Mouse (Mus musculus) left cerebral cortex, adult 9 months (tissue): ENCODE measurements around the gene Ubn2.
"Not testable (repeated sequence)": the region's sequence is repeated elsewhere in the genome, so short reads cannot be mapped to it uniquely, and the experiment has no call there.

Experiments
- DNase-seq, 2 experiments: peaks; one replicate each; pipeline ENCODE4 v3.0.0; 2022; ENCODE audit warnings: low spot score in 2 of 2

The Ubn2 gene

GRCm38 (mm10) chr6:38533428-38534405 is 100.0 kb downstream of the Ubn2 start, which contains the start of gene Fmc1:
Fmc1 (plus strand) TSS chr6:38533502.
- peak; percentile 99 for DNase-seq

DNA sequence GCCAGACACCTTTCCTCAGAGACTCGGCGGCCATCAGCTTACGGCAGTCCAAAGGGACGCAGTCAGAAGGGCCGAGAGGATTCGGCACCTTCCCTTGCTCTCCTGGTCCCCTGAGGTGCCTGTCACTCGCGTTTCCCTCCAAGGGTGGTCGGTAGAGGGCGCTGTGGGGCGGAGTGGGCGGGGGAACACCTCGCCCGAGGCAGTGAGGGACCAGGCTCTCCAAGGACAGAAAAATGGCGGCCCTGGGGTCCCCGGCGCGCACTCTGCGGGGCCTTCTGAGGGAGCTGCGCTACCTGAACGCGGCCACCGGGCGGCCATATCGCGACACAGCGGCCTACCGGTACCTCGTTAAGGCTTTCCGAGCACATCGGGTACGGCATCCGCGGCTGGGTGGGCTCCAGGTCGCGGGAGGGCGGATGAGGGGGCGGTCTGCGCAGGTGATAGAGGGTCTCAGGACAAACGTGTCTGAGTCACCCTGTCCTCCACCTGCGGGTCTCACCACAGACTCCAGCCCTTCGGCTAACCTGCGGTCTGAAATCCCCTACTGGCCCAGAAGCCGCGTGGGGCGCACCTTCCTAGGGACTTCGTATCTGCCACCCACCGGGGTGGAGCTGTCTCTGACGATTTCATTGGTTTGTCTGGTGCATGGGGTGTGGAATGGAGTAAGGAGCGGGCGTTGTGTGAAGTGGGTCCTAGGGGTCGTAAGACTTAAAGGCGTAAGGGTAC is 101.1 kb downstream of the Ubn2 start:
- peak; percentile 77 to 96 for DNase-seq

- DNase-seq: no peak
Measured at GRCm38 (mm10) chr6:38535366-38535690, 101.6 kb downstream of the Ubn2 start.

DNA sequence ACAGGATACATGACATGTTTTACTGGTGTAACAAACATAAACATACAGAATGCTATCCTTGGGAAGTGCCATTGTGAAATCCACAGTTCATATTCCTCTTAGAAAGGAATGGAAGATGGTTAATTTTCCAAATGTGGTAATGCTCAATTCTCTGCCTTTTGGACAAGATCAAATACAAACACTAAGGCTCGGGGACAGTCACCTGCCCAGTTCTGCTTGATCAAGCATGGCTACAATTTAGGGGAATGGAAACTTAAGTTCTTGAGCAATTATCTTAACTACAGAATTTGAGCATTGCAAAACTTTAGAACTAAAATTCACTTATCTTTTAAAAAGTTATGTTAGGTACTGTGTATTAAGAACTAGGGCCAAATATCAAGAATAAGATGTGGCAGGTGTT is 102.0 kb downstream of the Ubn2 start:
- DNase-seq: no peak

- DNase-seq: not testable (repeated sequence)
Measured at GRCm38 (mm10) chr6:38544141-38544540, 110.4 kb downstream of the Ubn2 start.

GRCm38 (mm10) chr6:38547005-38547404 is 113.3 kb downstream of the Ubn2 start:
- not testable (repeated sequence) for DNase-seq

GRCm38 (mm10) chr6:38547707-38548106 is 114.0 kb downstream of the Ubn2 start:
- no peak for DNase-seq

DNA sequence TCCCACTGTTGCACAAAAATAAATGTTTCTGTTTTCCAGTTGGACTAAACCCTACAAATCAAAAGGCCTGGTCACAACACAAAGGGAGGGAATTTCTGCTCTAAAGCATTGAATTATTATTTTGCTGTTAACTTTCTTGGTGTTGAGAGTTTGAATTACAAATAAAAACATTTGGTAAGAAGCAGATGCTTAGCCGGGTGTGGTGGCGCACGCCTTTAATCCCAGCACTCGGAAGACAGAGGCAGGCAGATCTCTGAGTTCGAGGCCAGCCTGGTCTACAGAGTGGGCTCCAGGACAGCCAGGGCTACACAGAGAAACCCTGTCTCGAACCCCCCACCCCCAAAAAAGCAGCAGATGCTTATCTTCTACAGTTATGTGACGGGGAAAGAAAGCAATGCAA is 114.8 kb downstream of the Ubn2 start:
- DNase-seq: not testable (repeated sequence)

DNA sequence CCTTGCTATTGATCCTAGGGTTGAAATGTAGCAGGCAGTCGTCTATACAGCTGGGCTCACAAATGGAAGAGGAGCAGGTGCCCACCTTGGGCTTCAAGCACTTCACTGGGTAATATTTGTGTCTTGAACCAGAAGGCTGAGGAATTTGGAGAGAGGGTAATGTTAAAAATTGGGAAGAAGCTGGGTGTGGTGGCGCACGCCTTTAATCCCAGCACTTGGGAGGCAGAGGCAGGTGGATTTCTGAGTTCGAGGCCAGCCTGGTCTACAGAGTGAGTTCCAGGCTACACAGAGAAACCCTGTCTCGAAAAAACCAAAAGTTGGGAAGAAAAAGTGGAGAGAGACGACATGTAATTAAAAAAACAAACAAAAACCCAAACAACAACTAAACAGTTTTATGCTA is 116.1 kb downstream of the Ubn2 start:
- DNase-seq: not testable (repeated sequence)

GRCm38 (mm10) chr6:38550250-38551061 is 116.7 kb downstream of the Ubn2 start:
- peak in 1 of 2 experiments; percentile 75 for DNase-seq

GRCm38 (mm10) chr6:38551062-38551988 is 117.6 kb downstream of the Ubn2 start, which contains the start of gene Luc7l2:
Luc7l2 (plus strand) TSS chr6:38551334.
- peak; percentile 90 to 95 for DNase-seq

DNA sequence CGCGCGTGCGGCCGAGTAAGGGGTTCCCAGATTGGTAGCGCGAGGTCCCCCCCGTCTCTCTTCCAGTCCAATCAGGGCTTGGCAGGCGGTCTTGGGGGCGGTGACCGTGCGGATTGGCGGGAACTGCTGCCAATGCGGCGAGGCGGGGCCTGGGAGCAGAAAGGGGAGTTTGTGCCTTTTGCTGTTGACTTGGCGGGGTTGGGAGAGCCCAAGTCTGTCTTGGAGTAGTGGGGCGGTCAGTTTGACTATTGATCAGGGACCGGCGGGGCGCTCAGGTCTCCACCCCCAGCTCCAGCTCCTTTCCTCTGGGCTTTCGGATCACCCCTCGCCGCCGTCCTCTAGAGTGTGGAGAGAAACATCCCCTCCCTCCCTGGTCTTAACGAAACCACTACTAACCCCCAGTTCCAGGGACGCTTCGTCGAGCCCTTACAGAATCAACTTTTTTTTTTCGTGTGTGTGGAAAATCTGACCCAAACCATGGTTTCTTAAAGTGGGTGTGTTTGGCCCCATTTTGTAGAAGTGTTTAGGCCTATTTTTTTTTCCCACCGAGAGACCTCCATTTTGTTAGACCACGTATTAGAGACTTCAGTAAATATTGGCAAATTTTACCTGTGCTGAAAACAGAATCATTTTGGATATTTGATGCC is 118.4 kb downstream of the Ubn2 start:
- peak; percentile 91 to 97 for DNase-seq

GRCm38 (mm10) chr6:38552636-38553000 is 118.9 kb downstream of the Ubn2 start:
- DNase-seq: no peak
